Mouse (Mus musculus): ENCODE measurements around the gene Fam129b. TPM values are rescaled to one million over a fixed set of nuclear protein-coding genes. Genes with fewer than 3 reads are reported as not detected.
A peak's percentile ranks its signal among the peaks of the same experiment; 100 is the strongest.

Fam129b gene
- polyA plus RNA-seq, 1 experiment from 2014 or later = 13.8 TPM

GRCm38 (mm10) chr2:32924306-32924844 lies 48.5 kb downstream of the Fam129b start:
- Histone ChIP-seq H3K27me3 (ENCODE audit: control insufficient read depth, insufficient read depth, low read length) (no peaks in the 10 kb centered on the region), H3K36me3 (ENCODE audit: control insufficient read depth, insufficient read depth, low read length) (no peaks in the 10 kb centered on the region; the same call in 1 of the 2 replicates), H3K9ac (ENCODE audit: low read length) (no peak overlapping the region), H3K4me1 (replicated peaks; ENCODE audit: control insufficient read depth, insufficient read depth, low read length) (no peaks in the 10 kb centered on the region; the same call in 1 of the 2 replicates), H3K27ac (ENCODE audit: low read depth, low read length) (no peak overlapping the region), H3K4me2 (ENCODE audit: low read depth, low read length, severe bottlenecking) (no peak overlapping the region), H3K9me3 (ENCODE audit: control insufficient read depth, low read length) (no peaks in the 10 kb centered on the region), H3K4me3 (ENCODE audit: low read depth, low read length) (no peak overlapping the region)
- DNase-seq (ENCODE audit: low spot score) (no peak), ATAC-seq (replicated peaks; ENCODE audit: low FRiP score) (no peak)
- WGBS = 75% methylated on average over 10 of the region's 10 CpGs

- WGBS = 90% methylated on average over 12 of the region's 12 CpGs
- H3K4me2 ChIP-seq (ENCODE audit: low read depth, low read length, severe bottlenecking) = no peak overlapping the region
- no peak for ATAC-seq (replicated peaks; ENCODE audit: low FRiP score)
- H3K4me3 ChIP-seq (ENCODE audit: low read depth, low read length) = no peak overlapping the region
- H3K27me3 ChIP-seq (ENCODE audit: control insufficient read depth, insufficient read depth, low read length) = no peaks in the 10 kb centered on the region
- DNase-seq (ENCODE audit: low spot score) = no peak
- H3K9me3 ChIP-seq (ENCODE audit: control insufficient read depth, low read length) = no peaks in the 10 kb centered on the region
- no peaks in the 10 kb centered on the region; the same call in 1 of the 2 replicates for H3K36me3 ChIP-seq (ENCODE audit: control insufficient read depth, insufficient read depth, low read length)
- no peaks in the 10 kb centered on the region; the same call in 1 of the 2 replicates for H3K4me1 ChIP-seq (replicated peaks; ENCODE audit: control insufficient read depth, insufficient read depth, low read length)
- H3K27ac ChIP-seq (ENCODE audit: low read depth, low read length) = no peak overlapping the region
- no peak overlapping the region for H3K9ac ChIP-seq (ENCODE audit: low read length)
Measured at GRCm38 (mm10) chr2:32926330-32927075, 50.6 kb downstream of the Fam129b start.

- no peaks in the 10 kb centered on the region; the same call in 1 of the 2 replicates for H3K4me1 ChIP-seq (replicated peaks; ENCODE audit: control insufficient read depth, insufficient read depth, low read length)
- H3K36me3 ChIP-seq (ENCODE audit: control insufficient read depth, insufficient read depth, low read length) = no peaks in the 10 kb centered on the region; the same call in 1 of the 2 replicates
- no peak overlapping the region for H3K9ac ChIP-seq (ENCODE audit: low read length)
- H3K4me2 ChIP-seq (ENCODE audit: low read depth, low read length, severe bottlenecking) = no peak overlapping the region
- 80% methylated on average over 15 of the region's 15 CpGs for WGBS
- DNase-seq (ENCODE audit: low spot score) (no peak), ATAC-seq (replicated peaks; ENCODE audit: low FRiP score) (no peak)
- H3K4me3 ChIP-seq (ENCODE audit: low read depth, low read length) = no peak overlapping the region
- no peaks in the 10 kb centered on the region for H3K9me3 ChIP-seq (ENCODE audit: control insufficient read depth, low read length)
- no peak overlapping the region for H3K27ac ChIP-seq (ENCODE audit: low read depth, low read length)
- H3K27me3 ChIP-seq (ENCODE audit: control insufficient read depth, insufficient read depth, low read length) = no peaks in the 10 kb centered on the region
Measured at GRCm38 (mm10) chr2:32927624-32928234, 51.8 kb downstream of the Fam129b start.

- H3K9ac ChIP-seq (ENCODE audit: low read length) = no peak overlapping the region
- no peak overlapping the region for H3K27ac ChIP-seq (ENCODE audit: low read depth, low read length)
- WGBS = 29% methylated on average over 10 of the region's 10 CpGs
Measured at GRCm38 (mm10) chr2:32928235-32928946, 52.5 kb downstream of the Fam129b start.

GRCm38 (mm10) chr2:32928947-32929829 lies 53.3 kb downstream of the Fam129b start:
- H3K36me3 ChIP-seq (ENCODE audit: control insufficient read depth, insufficient read depth, low read length) = no peaks in the 10 kb centered on the region
- no peak overlapping the region for H3K9ac ChIP-seq (ENCODE audit: low read length)
- ATAC-seq (replicated peaks; ENCODE audit: low FRiP score) = no peak
- H3K27me3 ChIP-seq (ENCODE audit: control insufficient read depth, insufficient read depth, low read length) = no peaks in the 10 kb centered on the region
- no peak overlapping the region for H3K4me2 ChIP-seq (ENCODE audit: low read depth, low read length, severe bottlenecking)
- no peak for DNase-seq (ENCODE audit: low spot score)
- H3K4me3 ChIP-seq (ENCODE audit: low read depth, low read length) = no peak overlapping the region
- no peaks in the 10 kb centered on the region for H3K9me3 ChIP-seq (ENCODE audit: control insufficient read depth, low read length)
- no peak overlapping the region for H3K27ac ChIP-seq (ENCODE audit: low read depth, low read length)
- 86% methylated on average over 19 of the region's 19 CpGs for whole genome bisulfite sequencing
- H3K4me1 ChIP-seq (replicated peaks; ENCODE audit: control insufficient read depth, insufficient read depth, low read length) = no peaks in the 10 kb centered on the region; the same call in 1 of the 2 replicates

More at GRCm38 (mm10) chr2:32928235-32928946, 52.5 kb downstream of the Fam129b start:
- DNase-seq (ENCODE audit: low spot score) = peak; percentile 84
- peak; percentile 36 for ATAC-seq (replicated peaks; ENCODE audit: low FRiP score)
- Histone ChIP-seq H3K27me3 (ENCODE audit: control insufficient read depth, insufficient read depth, low read length) (no peaks in the 10 kb centered on the region), H3K4me3 (ENCODE audit: low read depth, low read length) (no peak overlapping the region), H3K4me1 (replicated peaks; ENCODE audit: control insufficient read depth, insufficient read depth, low read length) (no peaks in the 10 kb centered on the region; the same call in 1 of the 2 replicates), H3K36me3 (ENCODE audit: control insufficient read depth, insufficient read depth, low read length) (no peaks in the 10 kb centered on the region), H3K9me3 (ENCODE audit: control insufficient read depth, low read length) (no peaks in the 10 kb centered on the region), H3K4me2 (ENCODE audit: low read depth, low read length, severe bottlenecking) (no peak overlapping the region)

GRCm38 (mm10) chr2:32931730-32932129 lies 55.8 kb downstream of the Fam129b start:
- DNase-seq (ENCODE audit: low spot score) (no peak), ATAC-seq (replicated peaks; ENCODE audit: low FRiP score) (no peak)
- no peaks in the 10 kb centered on the region for H3K36me3 ChIP-seq (ENCODE audit: control insufficient read depth, insufficient read depth, low read length)
- no peak overlapping the region for H3K4me3 ChIP-seq (ENCODE audit: low read depth, low read length)
- no peak overlapping the region for H3K9ac ChIP-seq (ENCODE audit: low read length)
- no peaks in the 10 kb centered on the region; the same call in 1 of the 2 replicates for H3K4me1 ChIP-seq (replicated peaks; ENCODE audit: control insufficient read depth, insufficient read depth, low read length)
- no peak overlapping the region for H3K4me2 ChIP-seq (ENCODE audit: low read depth, low read length, severe bottlenecking)
- 77% methylated on average over 7 of the region's 7 CpGs for WGBS
- no peaks in the 10 kb centered on the region for H3K27me3 ChIP-seq (ENCODE audit: control insufficient read depth, insufficient read depth, low read length)
- no peaks in the 10 kb centered on the region for H3K9me3 ChIP-seq (ENCODE audit: control insufficient read depth, low read length)
- H3K27ac ChIP-seq (ENCODE audit: low read depth, low read length) = no peak overlapping the region

- Histone ChIP-seq H3K4me3 (ENCODE audit: low read depth, low read length) (no peak overlapping the region), H3K4me2 (ENCODE audit: low read depth, low read length, severe bottlenecking) (no peak overlapping the region), H3K9me3 (ENCODE audit: control insufficient read depth, low read length) (no peaks in the 10 kb centered on the region), H3K36me3 (ENCODE audit: control insufficient read depth, insufficient read depth, low read length) (no peaks in the 10 kb centered on the region; the same call in 1 of the 2 replicates), H3K27me3 (ENCODE audit: control insufficient read depth, insufficient read depth, low read length) (no peaks in the 10 kb centered on the region), H3K4me1 (replicated peaks; ENCODE audit: control insufficient read depth, insufficient read depth, low read length) (no peaks in the 10 kb centered on the region), H3K9ac (ENCODE audit: low read length) (no peak overlapping the region), H3K27ac (ENCODE audit: low read depth, low read length) (no peak overlapping the region)
- ATAC-seq (replicated peaks; ENCODE audit: low FRiP score) = no peak
- WGBS = 91% methylated on average over 5 of the region's 5 CpGs
- no peak for DNase-seq (ENCODE audit: low spot score)
Measured at GRCm38 (mm10) chr2:32938741-32939140, 62.8 kb downstream of the Fam129b start.

Measured in forebrain, embryonic 11.5 days (tissue).